Mouse (Mus musculus): ENCODE measurements at regions not wholly inside any gene's neighbourhood (a gene's known extent, or its start where the extent isn't known, plus 50 kb on each side); places are given as distances from the start of the nearest gene placed in this dataset.

DNA sequence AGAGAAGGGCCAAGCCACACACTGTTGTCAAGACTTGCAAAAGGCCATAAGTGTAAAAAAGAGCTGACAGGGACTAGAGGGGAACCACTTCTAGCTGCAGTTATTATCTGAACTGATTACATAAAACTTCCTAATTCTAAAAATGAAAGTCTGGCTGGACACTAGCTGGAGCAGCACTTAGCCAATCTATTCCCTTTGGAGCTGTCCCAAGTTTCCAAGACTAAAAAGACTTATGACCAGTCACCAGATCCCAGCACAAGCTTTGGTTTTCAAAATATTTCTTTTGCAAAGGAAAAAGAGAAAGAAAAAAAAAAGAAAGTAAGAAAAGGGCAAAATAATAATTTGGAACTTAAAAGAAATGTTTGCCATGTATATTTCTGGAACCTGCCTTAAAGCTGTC lies 217.6 kb upstream of the Gm9747 start:
- Histone ChIP-seq H3K27me3 (no peaks in the 10 kb centered on the region), H3K9ac (no peak overlapping the region), H3K4me2 (no peak overlapping the region), H3K27ac (replicated peaks) (no peak overlapping the region), H3K4me3 (replicated peaks) (no peak overlapping the region), H3K36me3 (replicated peaks) (no peaks in the 10 kb centered on the region), H3K9me3 (replicated peaks) (no peaks in the 10 kb centered on the region), H3K4me1 (replicated peaks) (no peaks in the 10 kb centered on the region)
- no peak for ATAC-seq (ENCODE audit: insufficient read depth)

DNA sequence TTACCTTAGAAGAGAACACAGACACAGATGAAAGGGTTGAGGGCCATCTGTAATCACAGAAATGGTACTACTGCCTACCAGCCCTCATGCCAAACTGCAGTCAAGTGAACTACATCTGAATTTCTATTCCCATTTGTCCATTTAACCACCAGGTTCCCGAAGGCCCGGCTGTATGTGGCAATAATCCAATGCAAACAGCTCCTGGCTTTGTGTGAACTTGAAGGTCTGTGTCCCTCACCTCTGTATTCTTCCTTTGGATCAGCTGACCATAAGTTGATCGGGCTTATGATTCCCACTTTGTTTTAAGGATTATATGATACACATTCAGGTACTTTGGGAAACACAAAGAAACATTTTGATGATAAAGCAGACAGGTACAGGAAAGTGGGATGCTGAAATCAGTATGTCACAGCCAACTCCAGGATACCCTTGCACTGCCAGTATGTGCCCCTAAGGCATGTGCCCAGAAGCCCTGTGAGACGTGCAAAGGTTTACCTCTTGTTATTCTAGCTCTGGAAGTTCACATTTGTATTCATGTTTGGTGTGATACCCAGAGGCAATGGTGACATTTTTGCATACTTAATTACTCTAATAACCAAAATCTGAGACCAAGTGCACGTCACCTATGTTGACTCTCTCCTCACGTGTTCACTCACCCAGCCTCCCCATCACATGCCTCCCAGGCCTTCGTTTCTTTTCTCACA lies 214.1 kb upstream of the Gm9747 start:
- ATAC-seq (ENCODE audit: insufficient read depth) = no peak
- H3K27ac ChIP-seq (replicated peaks) = no peak overlapping the region
- no peak overlapping the region for H3K4me2 ChIP-seq
- H3K9ac ChIP-seq = no peak overlapping the region
- no peaks in the 10 kb centered on the region for H3K36me3 ChIP-seq (replicated peaks)
- H3K9me3 ChIP-seq (replicated peaks) = no peaks in the 10 kb centered on the region
- H3K27me3 ChIP-seq = no peaks in the 10 kb centered on the region
- 55% methylated on average over 7 of the region's 7 CpGs for WGBS (ENCODE audit: insufficient replicate concordance)
- H3K4me1 ChIP-seq (replicated peaks) = no peaks in the 10 kb centered on the region
- no peak overlapping the region for H3K4me3 ChIP-seq (replicated peaks)

DNA sequence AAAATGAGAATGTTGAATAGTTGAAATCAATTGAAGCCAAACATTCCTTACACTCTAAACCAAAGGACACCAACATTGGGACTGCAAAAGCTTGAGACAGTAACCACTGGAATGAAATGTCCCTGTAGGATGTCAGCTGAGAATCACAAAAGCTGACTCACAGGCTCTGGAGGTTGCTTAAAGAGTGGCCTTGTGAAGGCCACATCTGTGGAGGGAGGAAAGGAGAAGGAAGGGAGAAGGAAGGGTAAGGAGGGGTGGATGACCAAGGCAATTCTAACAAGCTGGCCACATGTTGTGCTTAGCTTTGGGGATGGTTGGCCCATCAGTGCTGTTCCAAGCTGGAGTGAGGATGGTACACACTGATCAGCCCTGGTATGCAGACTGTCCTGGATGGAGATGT lies 205.2 kb upstream of the Gm9747 start:
- no peaks in the 10 kb centered on the region for H3K9me3 ChIP-seq (replicated peaks)
- no peak overlapping the region for H3K4me3 ChIP-seq (replicated peaks)
- ATAC-seq (ENCODE audit: insufficient read depth) = no peak
- H3K4me2 ChIP-seq = no peak overlapping the region
- no peaks in the 10 kb centered on the region for H3K36me3 ChIP-seq (replicated peaks)
- no peak overlapping the region for H3K9ac ChIP-seq
- H3K4me1 ChIP-seq (replicated peaks) = no peaks in the 10 kb centered on the region
- H3K27ac ChIP-seq (replicated peaks) = no peak overlapping the region
- H3K27me3 ChIP-seq = no peaks in the 10 kb centered on the region

DNA sequence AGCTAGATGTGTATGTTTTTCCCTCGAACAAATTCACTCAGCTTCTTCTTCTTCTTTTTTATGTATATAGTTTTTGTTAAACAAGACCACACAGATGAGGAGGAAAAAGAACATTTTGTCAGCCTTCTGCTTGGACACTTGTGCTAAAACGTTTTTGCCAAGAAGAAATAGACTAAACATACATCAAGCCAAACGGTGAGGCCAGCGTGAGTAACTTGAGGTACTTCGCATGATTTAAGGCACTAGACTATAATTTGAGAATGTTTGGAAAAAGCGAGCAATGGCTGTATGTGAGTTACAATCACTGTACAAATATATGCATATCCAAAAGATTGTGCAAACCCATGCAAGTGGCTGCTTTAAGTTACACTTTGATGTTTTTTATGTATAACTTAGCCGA lies 201.8 kb upstream of the Gm9747 start:
- no peaks in the 10 kb centered on the region for H3K27me3 ChIP-seq
- H3K36me3 ChIP-seq (replicated peaks) = no peaks in the 10 kb centered on the region
- no peak for ATAC-seq (ENCODE audit: insufficient read depth)
- 59% methylated on average over 7 of the region's 7 CpGs for WGBS (ENCODE audit: insufficient replicate concordance)
- H3K4me1 ChIP-seq (replicated peaks) = no peaks in the 10 kb centered on the region
- no peak overlapping the region for H3K27ac ChIP-seq (replicated peaks)
- H3K4me3 ChIP-seq (replicated peaks) = no peak overlapping the region
- H3K9me3 ChIP-seq (replicated peaks) = no peaks in the 10 kb centered on the region
- H3K9ac ChIP-seq = no peak overlapping the region
- H3K4me2 ChIP-seq = no peak overlapping the region

DNA sequence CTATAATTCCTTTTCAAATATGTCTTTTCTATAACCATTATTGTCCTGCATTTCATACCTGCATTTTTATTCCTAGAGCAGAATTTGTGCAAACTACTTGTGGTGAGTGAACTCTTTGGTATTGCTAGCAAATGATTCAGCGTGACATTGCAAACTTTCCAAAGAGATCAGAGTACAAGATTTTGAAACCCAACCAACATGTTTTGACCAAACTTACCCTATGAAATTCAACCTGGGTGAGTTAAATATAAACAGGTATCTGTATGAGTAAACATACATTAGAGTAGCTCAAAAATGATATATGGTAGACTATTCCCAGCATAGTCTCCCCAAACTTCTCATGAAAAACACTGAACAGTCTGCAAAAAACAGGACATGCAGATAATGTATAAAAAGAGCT lies 200.5 kb upstream of the Gm9747 start:
- no peak overlapping the region for H3K4me3 ChIP-seq (replicated peaks)
- WGBS (ENCODE audit: insufficient replicate concordance) = 58% methylated on average over 1 of the region's 1 CpGs
- no peak overlapping the region for H3K27ac ChIP-seq (replicated peaks)
- no peak overlapping the region for H3K9ac ChIP-seq
- H3K36me3 ChIP-seq (replicated peaks) = no peaks in the 10 kb centered on the region
- no peak for ATAC-seq (ENCODE audit: insufficient read depth)
- H3K27me3 ChIP-seq = no peaks in the 10 kb centered on the region
- no peaks in the 10 kb centered on the region for H3K4me1 ChIP-seq (replicated peaks)
- H3K9me3 ChIP-seq (replicated peaks) = no peaks in the 10 kb centered on the region
- H3K4me2 ChIP-seq = no peak overlapping the region

DNA sequence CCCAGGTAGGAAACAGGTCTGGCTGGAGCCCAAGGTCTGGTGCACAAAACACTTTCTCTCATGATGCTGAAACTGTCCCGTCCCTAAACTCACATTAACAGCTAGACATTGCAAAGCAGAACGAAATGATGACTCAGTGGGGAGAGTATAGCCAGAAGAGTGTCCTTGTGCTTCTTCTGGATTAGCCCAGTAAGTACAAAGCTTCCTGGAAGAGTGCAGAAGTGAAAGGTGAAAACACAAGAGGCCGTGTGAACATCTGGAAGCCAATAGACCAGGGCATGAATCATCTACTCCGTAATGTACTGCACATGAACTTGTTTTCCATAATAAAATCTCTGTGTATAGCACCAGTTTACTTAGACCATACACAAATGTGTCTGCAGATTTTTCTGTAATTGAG lies 194.7 kb upstream of the Gm9747 start:
- no peaks in the 10 kb centered on the region for H3K36me3 ChIP-seq (replicated peaks)
- H3K9me3 ChIP-seq (replicated peaks) = no peaks in the 10 kb centered on the region
- H3K4me2 ChIP-seq = no peak overlapping the region
- no peak for ATAC-seq (ENCODE audit: insufficient read depth)
- 52% methylated on average over 4 of the region's 4 CpGs for WGBS (ENCODE audit: insufficient replicate concordance)
- H3K27me3 ChIP-seq = no peaks in the 10 kb centered on the region
- no peak overlapping the region for H3K27ac ChIP-seq (replicated peaks)
- no peak overlapping the region for H3K4me3 ChIP-seq (replicated peaks)
- H3K9ac ChIP-seq = no peak overlapping the region
- H3K4me1 ChIP-seq (replicated peaks) = no peaks in the 10 kb centered on the region

DNA sequence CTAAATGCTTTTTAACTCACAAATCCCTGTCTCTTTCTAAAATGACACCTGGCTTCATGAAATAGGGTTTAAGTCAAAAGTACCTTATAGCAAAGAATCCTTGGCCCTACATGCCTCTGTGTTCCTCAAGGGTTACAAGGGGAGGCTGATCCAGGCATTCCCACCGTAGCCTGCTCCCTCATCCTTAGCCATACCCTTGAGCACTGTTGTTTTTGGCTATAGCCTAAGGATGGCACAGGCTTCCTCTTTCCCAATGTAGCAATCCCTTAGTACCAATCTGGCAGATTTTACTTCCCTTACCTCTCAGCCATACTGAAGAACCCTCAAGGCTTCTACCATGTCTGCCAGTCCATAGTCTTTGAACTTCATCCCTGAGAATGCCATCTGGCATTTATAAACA lies 194.2 kb upstream of the Gm9747 start:
- Histone ChIP-seq H3K9ac (no peak overlapping the region), H3K27ac (replicated peaks) (no peak overlapping the region), H3K4me1 (replicated peaks) (no peaks in the 10 kb centered on the region), H3K4me3 (replicated peaks) (no peak overlapping the region), H3K9me3 (replicated peaks) (no peaks in the 10 kb centered on the region), H3K27me3 (no peaks in the 10 kb centered on the region), H3K4me2 (no peak overlapping the region), H3K36me3 (replicated peaks) (no peaks in the 10 kb centered on the region)
- ATAC-seq (ENCODE audit: insufficient read depth) = no peak
- 49% methylated on average over 1 of the region's 1 CpGs for WGBS (ENCODE audit: insufficient replicate concordance)

DNA sequence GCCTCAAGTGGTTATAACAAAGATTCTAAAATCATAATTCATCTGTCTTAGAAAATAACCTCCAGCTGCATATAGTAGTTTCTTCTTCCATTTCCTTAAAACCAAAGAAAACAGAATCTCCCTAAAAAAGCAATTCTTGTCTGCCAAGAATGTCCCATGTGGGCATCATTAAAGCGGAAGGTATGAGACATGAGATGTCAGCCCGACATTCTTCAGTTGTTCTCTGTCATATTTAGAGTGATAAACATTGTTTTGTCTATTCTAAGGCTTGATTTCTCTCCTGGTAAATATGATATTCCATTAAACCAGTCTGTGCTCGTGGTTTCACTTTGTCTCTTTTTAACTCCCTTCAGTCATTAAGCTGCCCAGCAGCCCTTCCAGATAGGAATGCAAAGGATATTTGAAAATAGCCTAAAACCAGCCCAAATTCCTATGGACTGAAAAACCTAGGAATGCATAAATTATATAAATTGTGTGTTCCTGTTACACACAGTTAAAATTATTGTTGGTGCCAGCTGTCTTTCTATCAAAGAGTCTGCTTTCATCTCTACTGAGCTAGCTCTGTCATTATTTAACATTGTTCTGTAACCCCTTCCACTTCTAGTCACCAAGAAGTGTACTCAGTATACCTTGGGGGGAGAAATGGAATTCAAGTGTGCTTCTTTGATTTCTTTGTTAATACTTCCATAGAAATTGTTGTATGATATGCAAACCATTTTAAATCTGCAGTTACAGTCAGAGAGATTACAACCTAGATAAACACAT lies 191.4 kb upstream of the Gm9747 start:
- ATAC-seq (ENCODE audit: insufficient read depth) = no peak
- Histone ChIP-seq H3K9ac (no peak overlapping the region), H3K36me3 (replicated peaks) (no peaks in the 10 kb centered on the region), H3K9me3 (replicated peaks) (no peaks in the 10 kb centered on the region), H3K4me2 (no peak overlapping the region), H3K27ac (replicated peaks) (no peak overlapping the region), H3K4me3 (replicated peaks) (no peak overlapping the region), H3K27me3 (no peaks in the 10 kb centered on the region), H3K4me1 (replicated peaks) (no peaks in the 10 kb centered on the region)
- 43% methylated on average over 3 of the region's 3 CpGs for WGBS (ENCODE audit: insufficient replicate concordance)

DNA sequence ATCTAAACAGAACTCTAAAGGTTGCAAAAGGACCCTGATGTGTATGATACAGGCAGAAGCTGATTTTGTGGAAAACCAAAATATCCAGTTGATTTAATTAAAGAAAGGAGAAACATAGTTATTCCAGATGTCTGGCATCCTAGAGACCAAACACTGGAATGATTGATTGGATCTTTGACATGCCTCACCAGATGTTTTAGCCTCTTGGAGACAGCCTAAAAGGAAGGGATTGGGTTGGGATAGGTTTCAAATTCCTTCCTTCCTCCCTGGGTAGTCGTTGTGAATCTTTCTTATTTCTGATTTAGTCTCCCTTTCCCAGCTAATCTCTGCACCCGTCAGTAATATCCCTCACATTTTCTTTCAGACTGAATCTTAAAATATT lies 190.9 kb upstream of the Gm9747 start:
- no peaks in the 10 kb centered on the region for H3K36me3 ChIP-seq (replicated peaks)
- H3K9me3 ChIP-seq (replicated peaks) = no peaks in the 10 kb centered on the region
- no peaks in the 10 kb centered on the region for H3K27me3 ChIP-seq
- no peaks in the 10 kb centered on the region for H3K4me1 ChIP-seq (replicated peaks)
- no peak overlapping the region for H3K4me3 ChIP-seq (replicated peaks)
- ATAC-seq (ENCODE audit: insufficient read depth) = no peak
- no peak overlapping the region for H3K4me2 ChIP-seq
- H3K9ac ChIP-seq = no peak overlapping the region
- WGBS (ENCODE audit: insufficient replicate concordance) = 37% methylated on average over 2 of the region's 2 CpGs
- no peak overlapping the region for H3K27ac ChIP-seq (replicated peaks)

DNA sequence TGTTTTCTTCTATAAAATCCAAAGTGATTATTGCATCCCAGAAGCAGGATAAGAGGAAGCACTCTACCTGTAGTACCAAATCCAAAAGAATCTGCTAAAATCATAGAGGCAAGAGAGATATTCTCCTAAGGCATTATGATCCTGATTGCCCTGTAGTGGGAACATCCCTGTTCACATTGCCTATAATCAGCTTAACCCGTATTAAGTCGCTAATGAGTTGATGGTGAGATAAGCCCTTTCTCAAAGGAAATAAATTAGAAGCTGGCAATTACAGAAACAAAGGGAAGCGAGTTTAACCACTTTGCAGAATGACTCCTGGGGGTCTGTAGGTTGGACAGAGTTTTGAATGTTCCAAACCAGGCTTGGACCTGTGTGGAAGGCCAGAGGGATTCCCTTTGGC lies 190.4 kb upstream of the Gm9747 start:
- no peak for ATAC-seq (ENCODE audit: insufficient read depth)

DNA sequence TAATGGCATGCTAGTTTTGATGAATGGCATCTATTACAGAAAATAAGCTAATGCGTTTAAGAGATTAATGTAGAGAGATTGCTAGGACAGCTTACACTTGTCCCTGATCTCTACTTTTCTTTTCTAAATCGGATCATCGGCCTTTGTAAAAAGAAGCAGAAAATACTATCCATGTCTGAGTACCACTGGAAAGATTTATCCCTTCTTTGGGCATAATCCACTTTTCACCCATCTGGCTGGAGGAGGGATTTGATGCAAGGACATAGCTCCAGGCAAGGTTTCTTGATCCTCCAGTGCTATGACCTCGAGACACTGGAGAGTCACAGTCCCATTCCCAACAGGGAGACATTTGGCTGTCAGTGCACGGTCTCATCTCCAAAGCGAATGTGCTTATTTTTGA lies 166.6 kb upstream of the Gm9747 start:
- H3K4me2 ChIP-seq = no peak overlapping the region
- no peak for ATAC-seq (ENCODE audit: insufficient read depth)
- H3K4me1 ChIP-seq (replicated peaks) = no peaks in the 10 kb centered on the region
- no peaks in the 10 kb centered on the region for H3K27me3 ChIP-seq
- 60% methylated on average over 6 of the region's 6 CpGs for WGBS (ENCODE audit: insufficient replicate concordance)
- H3K9me3 ChIP-seq (replicated peaks) = no peaks in the 10 kb centered on the region
- no peak overlapping the region for H3K4me3 ChIP-seq (replicated peaks)
- H3K36me3 ChIP-seq (replicated peaks) = no peaks in the 10 kb centered on the region
- H3K9ac ChIP-seq = no peak overlapping the region
- no peak overlapping the region for H3K27ac ChIP-seq (replicated peaks)

More for the DNA sequence above, 190.4 kb upstream of the Gm9747 start:
- Histone ChIP-seq H3K4me2 (no peak overlapping the region), H3K9ac (no peak overlapping the region), H3K9me3 (replicated peaks) (no peaks in the 10 kb centered on the region), H3K27ac (replicated peaks) (no peak overlapping the region), H3K4me1 (replicated peaks) (no peaks in the 10 kb centered on the region), H3K4me3 (replicated peaks) (no peak overlapping the region), H3K36me3 (replicated peaks) (no peaks in the 10 kb centered on the region), H3K27me3 (no peaks in the 10 kb centered on the region)
- WGBS (ENCODE audit: insufficient replicate concordance) = 41% methylated on average over 3 of the region's 3 CpGs

DNA sequence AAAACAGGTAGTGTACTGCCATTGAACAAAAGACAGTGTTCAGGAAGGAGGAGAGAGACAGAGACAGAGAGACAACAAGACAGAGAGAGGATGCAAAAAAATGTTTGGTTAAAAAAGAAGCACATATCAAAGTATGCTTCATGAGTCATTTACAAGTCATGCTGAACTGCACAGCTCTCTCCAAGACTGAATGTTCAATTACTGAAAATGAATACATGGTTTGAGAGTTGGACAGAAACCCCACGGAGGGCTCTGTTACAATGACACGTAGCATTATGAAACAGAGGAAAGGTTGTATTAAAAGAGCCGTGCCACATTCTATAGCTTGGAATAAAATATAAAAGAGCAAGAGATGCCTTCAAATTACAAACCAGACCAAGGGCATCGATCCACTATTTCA lies 164.3 kb upstream of the Gm9747 start:
- Histone ChIP-seq H3K9me3 (replicated peaks) (no peaks in the 10 kb centered on the region), H3K9ac (no peak overlapping the region), H3K27ac (replicated peaks) (no peak overlapping the region), H3K4me1 (replicated peaks) (no peaks in the 10 kb centered on the region), H3K36me3 (replicated peaks) (no peaks in the 10 kb centered on the region), H3K4me2 (no peak overlapping the region), H3K4me3 (replicated peaks) (no peak overlapping the region), H3K27me3 (no peaks in the 10 kb centered on the region)
- 67% methylated on average over 4 of the region's 4 CpGs for WGBS (ENCODE audit: insufficient replicate concordance)
- ATAC-seq (ENCODE audit: insufficient read depth) = no peak
